Mouse (Mus musculus) embryonic stem cell, embryonic (primary cell): Measurements from ENCODE around the gene Pbx1.

ENCODE experiments used
- CTCF ChIA-PET, 4 experiments: fragments of 300-600 bp in 2 of 4; fragments of 350-600 bp in 2 of 4; sonication (Branson Sonifier 250); formaldehyde crosslinking; loops; one replicate each; lab custom pipeline; 2022; ENCODE audit warnings: inconsistent platforms in 2 of 4; lab: Charles Lee
- POLR2A ChIA-PET, 4 experiments: fragments of 300-600 bp in 2 of 4; fragments of 350-600 bp in 2 of 4; sonication (Branson Sonifier 250); formaldehyde crosslinking; loops; one replicate each; lab custom pipeline; 2022; ENCODE audit warnings: antibody characterized with exemption in 4 of 4, inconsistent platforms in 1 of 4; lab: Charles Lee

Gene Pbx1

GRCm38 (mm10) chr1:168395523-168396159, 36.4 kb downstream of the Pbx1 start:
- ChIA-PET CTCF (interaction anchor here in 2 of 4 experiments (0.6 to 1.2 kb wide), 2 partner anchors 182 to 746 kb away, joined by 4 to 5 read pairs; no protein-coding TSS in a partner anchor), POLR2A (interaction anchor here (0.7 to 1.9 kb wide), 10 partner anchors 9 to 480 kb away, joined by 3 to 7 read pairs (median 4); partner anchors contain the start of gene Pbx1 (in 3 of the 4))

DNA sequence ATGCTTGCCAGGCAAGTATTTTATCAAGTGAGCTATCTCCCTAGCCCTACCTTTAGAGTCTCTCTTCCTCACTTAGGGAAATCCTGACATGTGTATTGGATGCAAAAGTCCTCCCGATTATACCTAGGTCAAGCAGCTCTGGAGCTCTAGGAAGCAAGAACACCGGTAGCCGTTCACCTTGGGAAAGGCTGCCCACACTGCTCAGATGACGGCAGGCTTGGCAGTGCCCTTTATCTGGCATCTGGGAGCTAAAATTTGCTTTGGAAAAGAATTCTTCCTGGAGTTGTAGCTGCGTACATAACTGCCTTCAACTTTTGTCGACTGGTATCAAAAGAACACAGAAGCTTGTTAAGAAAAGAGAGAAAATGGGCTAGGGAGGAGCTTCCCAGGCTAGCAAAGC, 37.5 kb downstream of the Pbx1 start:
- POLR2A ChIA-PET = interaction anchor here in 2 of 4 experiments (0.8 to 2.7 kb wide), 6 partner anchors 8 to 38 kb away, joined by 3 to 8 read pairs (median 7); partner anchors contain the start of gene Pbx1 (in 2 of the 2)

DNA sequence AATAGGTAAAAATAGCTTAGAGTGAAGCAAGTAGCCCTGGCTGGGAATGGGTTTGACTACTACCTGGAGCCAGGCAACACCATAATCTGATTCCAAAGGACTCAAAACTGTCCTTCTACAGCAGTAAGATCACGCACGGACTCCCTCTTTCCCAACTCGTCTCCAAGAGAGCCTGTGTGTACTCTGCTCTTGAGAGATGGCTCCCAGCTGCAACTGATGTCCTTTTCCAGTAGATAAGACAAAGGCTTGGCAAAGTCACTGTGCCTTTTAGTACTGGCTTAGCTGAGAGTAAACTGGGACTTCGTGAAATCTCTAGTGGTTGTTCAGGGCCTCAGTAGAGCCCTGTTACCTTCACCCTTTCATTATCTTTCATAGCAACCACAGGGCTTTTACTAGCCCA, 38.6 kb downstream of the Pbx1 start:
- ChIA-PET POLR2A (interaction anchor here in 3 of 4 experiments (0.7 to 2.7 kb wide), 6 partner anchors 10 to 39 kb away, joined by 3 to 8 read pairs (median 3); partner anchors contain the start of gene Pbx1 (in 2 of the 3)), CTCF (no interaction called here)

More for the DNA sequence above, 37.5 kb downstream of the Pbx1 start:
- CTCF ChIA-PET = no interaction called here

GRCm38 (mm10) chr1:168392500-168392853, 39.6 kb downstream of the Pbx1 start:
- ChIA-PET CTCF (interaction anchor here in 2 of 4 experiments (0.6 to 1.0 kb wide), 3 partner anchors 9 to 796 kb away, joined by 3 read pairs; no protein-coding TSS in a partner anchor), POLR2A (interaction anchor here in 3 of 4 experiments (0.6 to 2.7 kb wide), 7 partner anchors 9 to 40 kb away, joined by 3 to 8 read pairs (median 3); partner anchors contain the start of gene Pbx1 (in 2 of the 3))

GRCm38 (mm10) chr1:168391617-168392499, 40.2 kb downstream of the Pbx1 start:
- POLR2A ChIA-PET = interaction anchor here (0.6 to 1.3 kb wide), 7 partner anchors 9 to 178 kb away, joined by 3 to 7 read pairs (median 3); partner anchors contain the start of gene Pbx1 (in 1 of the 4)
- CTCF ChIA-PET = interaction anchor here in 2 of 4 experiments (0.6 to 1.0 kb wide), 3 partner anchors 10 to 797 kb away, joined by 3 read pairs; no protein-coding TSS in a partner anchor

DNA sequence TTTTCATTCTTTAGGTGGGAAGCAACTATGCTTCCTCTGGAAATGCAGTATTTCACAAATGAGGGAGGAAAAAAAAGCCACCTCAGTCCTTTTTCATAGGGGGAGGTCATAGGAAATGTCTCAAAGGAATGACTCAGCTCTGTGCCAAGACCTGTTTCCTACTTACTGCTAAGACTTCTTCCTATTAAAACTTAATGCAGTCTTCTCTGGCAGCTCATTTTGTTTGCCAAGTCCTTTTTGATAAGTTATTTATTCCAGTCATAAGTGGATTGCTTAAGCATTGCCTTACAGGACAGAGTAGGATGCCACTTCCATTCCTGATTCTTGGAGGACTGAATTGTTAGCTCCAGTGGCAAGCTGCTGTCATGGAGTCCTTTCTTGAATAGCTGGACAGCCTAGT, 41.3 kb downstream of the Pbx1 start:
- POLR2A ChIA-PET = interaction anchor here in 1 of 4 experiments (0.9 kb wide), 1 partner anchor 8 kb away, joined by 3 read pairs; no protein-coding TSS in a partner anchor
- CTCF ChIA-PET = no interaction called here

DNA sequence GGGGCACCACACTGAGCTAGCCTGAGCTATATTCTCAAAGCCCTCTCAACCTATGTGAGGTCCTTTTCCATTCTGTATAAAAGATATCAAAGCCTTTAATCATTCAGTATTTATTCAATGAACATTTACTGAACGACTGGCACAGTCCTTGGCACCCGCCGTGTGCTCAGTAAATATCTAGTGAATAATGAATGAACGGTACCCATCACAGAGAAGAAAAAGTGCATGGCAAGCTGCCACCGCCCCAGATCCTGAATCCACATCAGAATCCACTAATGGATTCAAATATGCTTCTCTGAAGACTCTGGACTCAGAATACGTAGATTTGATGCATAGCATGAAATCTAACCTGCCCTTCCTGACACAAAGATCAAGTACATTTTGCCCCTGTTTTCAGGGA, 45.9 kb downstream of the Pbx1 start:
- POLR2A ChIA-PET = interaction anchor here in 1 of 4 experiments (1.1 to 1.9 kb wide), 2 partner anchors 9 to 19 kb away, joined by 4 to 7 read pairs; no protein-coding TSS in a partner anchor
- CTCF ChIA-PET = interaction anchor here in 1 of 4 experiments (0.6 kb wide), 1 partner anchor 164 kb away, joined by 3 read pairs; no protein-coding TSS in a partner anchor

DNA sequence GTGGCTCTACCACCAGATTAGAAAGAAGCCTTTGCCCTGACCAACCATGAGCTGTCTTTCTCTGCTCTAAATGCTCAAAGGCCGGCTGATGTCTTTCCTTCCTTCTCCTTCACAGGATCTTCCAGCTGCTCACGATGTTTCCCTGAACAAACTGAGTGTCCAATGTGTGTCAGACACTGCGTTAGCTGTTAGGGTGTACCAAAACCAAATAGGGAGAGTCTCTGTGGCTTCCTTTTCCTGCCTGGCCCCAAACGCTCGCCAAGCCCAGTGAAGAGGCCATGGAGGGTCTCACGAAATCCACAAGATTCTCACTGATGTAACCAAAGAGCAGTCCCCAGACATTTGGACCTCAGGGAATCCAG, 47.5 kb downstream of the Pbx1 start:
- ChIA-PET POLR2A (interaction anchor here in 2 of 4 experiments (0.6 to 1.8 kb wide), 6 partner anchors 9 to 47 kb away, joined by 3 to 8 read pairs (median 4); partner anchors contain the start of gene Pbx1 (in 1 of the 2)), CTCF (no interaction called here)

GRCm38 (mm10) chr1:168383832-168384593, 48.1 kb downstream of the Pbx1 start:
- ChIA-PET CTCF (no interaction called here), POLR2A (interaction anchor here in 3 of 4 experiments (0.6 to 1.8 kb wide), 10 partner anchors 9 to 49 kb away, joined by 3 to 8 read pairs (median 4); partner anchors contain the start of gene Pbx1 (in 2 of the 3))

DNA sequence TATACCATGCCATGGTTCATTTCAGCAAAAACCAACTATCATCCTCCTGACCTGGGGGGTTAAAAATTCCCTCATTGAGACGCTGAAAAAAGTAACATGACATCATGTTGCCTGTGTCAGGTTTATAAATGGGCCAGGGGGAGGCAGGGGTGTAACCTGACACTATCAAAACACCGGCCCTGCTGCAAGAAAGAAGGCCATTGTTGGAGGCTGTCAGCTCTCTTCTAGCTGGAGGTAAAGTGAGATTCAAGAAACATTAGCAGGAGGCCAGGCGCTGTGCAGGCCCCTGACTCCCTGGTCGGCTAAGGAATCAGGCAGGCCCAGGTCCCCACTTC, 49.3 kb downstream of the Pbx1 start:
- ChIA-PET CTCF (interaction anchor here in 2 of 4 experiments (0.6 to 1.0 kb wide), 2 partner anchors 9 to 11 kb away, joined by 4 to 5 read pairs; no protein-coding TSS in a partner anchor), POLR2A (interaction anchor here in 1 of 4 experiments (0.8 to 1.5 kb wide), 4 partner anchors 8 to 49 kb away, joined by 3 to 7 read pairs (median 4); partner anchors contain the start of gene Pbx1)

- POLR2A ChIA-PET = interaction anchor here in 2 of 4 experiments (0.8 to 1.3 kb wide), 3 partner anchors 9 to 24 kb away, joined by 3 to 4 read pairs (median 3); no protein-coding TSS in a partner anchor
- CTCF ChIA-PET = interaction anchor here in 2 of 4 experiments (0.6 to 1.5 kb wide), 3 partner anchors 9 to 168 kb away, joined by 3 to 5 read pairs (median 4); no protein-coding TSS in a partner anchor
Observed at GRCm38 (mm10) chr1:168382106-168382822, 49.8 kb downstream of the Pbx1 start.

DNA sequence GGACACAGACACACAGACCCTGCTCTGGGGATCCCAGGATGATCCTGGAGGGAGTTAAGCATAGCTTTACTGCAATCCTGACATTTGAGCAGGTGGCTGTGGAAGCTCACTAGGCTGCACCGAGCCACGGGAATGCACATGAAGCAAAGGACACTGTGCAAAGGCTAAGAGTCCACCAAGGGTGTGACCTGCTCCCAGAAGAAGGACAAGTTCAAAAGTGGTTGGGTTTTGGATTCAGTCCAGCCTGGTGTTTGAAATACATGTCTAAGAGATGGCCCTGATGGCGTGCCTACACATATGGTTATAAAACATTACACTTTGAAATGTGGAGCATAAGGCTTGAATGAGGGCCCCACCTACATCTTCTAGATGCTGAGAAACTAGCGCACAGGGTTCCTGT, 50.6 kb downstream of the Pbx1 start:
- ChIA-PET POLR2A (no interaction called here), CTCF (interaction anchor here in 1 of 4 experiments (1.5 kb wide), 1 partner anchor 168 kb away, joined by 3 read pairs; no protein-coding TSS in a partner anchor)

DNA sequence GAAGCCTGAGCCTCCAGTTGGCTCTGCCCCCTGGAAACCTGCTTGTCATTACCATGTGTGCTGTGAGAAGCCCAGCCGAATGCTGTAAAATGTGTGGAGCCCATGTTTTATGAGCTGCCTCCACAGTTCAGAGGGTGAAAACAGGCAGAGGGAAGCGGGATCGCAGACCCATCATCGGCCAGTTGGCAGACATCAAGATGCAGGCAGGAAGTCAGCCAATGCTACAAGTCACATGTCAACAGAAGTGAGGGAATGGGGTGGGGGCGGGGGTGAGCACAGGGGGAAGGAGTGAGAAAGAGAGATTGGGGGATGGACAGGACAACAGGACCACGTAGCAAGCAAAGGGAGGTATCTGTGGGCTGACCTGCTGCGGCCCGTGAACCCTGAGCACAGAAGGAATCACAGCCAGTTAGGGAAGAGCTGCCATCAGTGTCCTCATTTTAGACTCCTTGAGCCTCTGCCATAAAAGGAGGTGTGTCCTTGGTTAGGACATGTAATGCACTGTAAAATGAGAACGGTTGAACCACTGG, 51.8 kb downstream of the Pbx1 start:
- ChIA-PET POLR2A (no interaction called here), CTCF (interaction anchor here in 1 of 4 experiments (0.6 kb wide), 1 partner anchor 465 kb away, joined by 3 read pairs; no protein-coding TSS in a partner anchor)

GRCm38 (mm10) chr1:168377650-168378049, 54.4 kb downstream of the Pbx1 start:
- CTCF ChIA-PET = interaction anchor here in 2 of 4 experiments (0.6 kb wide), 2 partner anchors 33 to 151 kb away, joined by 3 to 6 read pairs; no protein-coding TSS in a partner anchor

DNA sequence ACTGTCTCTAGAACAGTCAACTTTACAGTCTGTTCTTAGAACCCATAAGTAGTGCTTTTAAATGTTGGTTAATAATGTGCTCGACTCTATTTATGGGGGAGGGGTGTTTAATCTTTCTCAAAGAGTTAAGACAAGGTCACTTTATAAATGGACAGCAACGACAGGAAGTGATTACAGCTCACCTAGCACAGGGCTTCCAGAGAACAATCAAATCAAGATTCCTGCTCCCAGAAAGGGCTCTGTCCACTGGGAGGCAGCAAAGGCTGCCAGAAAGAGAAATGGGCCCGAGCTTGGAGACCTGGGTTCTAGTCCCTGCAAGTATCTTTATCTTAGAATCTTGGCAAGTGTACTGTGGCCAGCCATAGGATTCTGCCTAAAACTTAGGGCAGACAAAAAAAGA, 55.7 kb downstream of the Pbx1 start:
- ChIA-PET POLR2A (interaction anchor here in 3 of 4 experiments (0.6 to 1.0 kb wide), 4 partner anchors 16 to 56 kb away, joined by 3 to 6 read pairs (median 4); partner anchors contain the start of gene Pbx1 (in 2 of the 3)), CTCF (interaction anchor here (0.6 to 1.9 kb wide), 9 partner anchors 9 to 1124 kb away, joined by 3 to 8 read pairs (median 4); partner anchors contain the start of gene Pbx1 (in 1 of the 4))

More at GRCm38 (mm10) chr1:168377650-168378049, 54.4 kb downstream of the Pbx1 start:
- POLR2A ChIA-PET = interaction anchor here in 1 of 4 experiments (0.6 kb wide), 1 partner anchor 15 kb away, joined by 3 read pairs; no protein-coding TSS in a partner anchor
